Mouse (Mus musculus): Measurements from ENCODE around the gene Rnf185. TPM values are rescaled to one million over a fixed set of nuclear protein-coding genes. Genes with fewer than 3 reads are reported as not detected.

The Rnf185 gene
- polyA plus RNA-seq, 1 experiment from 2014 or later, result 40.6 TPM

- Histone ChIP-seq H3K4me3 (no peak overlapping the region), H3K9ac (no peak overlapping the region), H3K4me2 (no peak overlapping the region), H3K36me3 (ENCODE audit: poor library complexity, severe bottlenecking) (no peaks in the 10 kb centered on the region), H3K4me1 (peaks cover 9% of the 10 kb centered on the region; the same call in 1 of the 2 replicates), H3K27me3 (no peaks in the 10 kb centered on the region), H3K9me3 (replicated peaks) (no peaks in the 10 kb centered on the region), H3K27ac (no peak overlapping the region)
- WGBS, result 74% methylated on average over 5 of the region's 5 CpGs
- ATAC-seq, result no peak
Observed at GRCm38 (mm10) chr11:3389996-3390395, 62.2 kb downstream of the Rnf185 start.

GRCm38 (mm10) chr11:3387482-3388196 lies 64.5 kb downstream of the Rnf185 start:
- ATAC-seq, result no peak
- H3K9ac ChIP-seq, result no peak overlapping the region
- WGBS, result 90% methylated on average over 6 of the region's 6 CpGs
- H3K27ac ChIP-seq, result no peak overlapping the region
- peaks cover 3% of the 10 kb centered on the region; the same call in 1 of the 2 replicates for H3K4me1 ChIP-seq
- peaks cover 7% of the 10 kb centered on the region for H3K36me3 ChIP-seq (ENCODE audit: poor library complexity, severe bottlenecking)
- no peaks in the 10 kb centered on the region for H3K9me3 ChIP-seq (replicated peaks)
- no peaks in the 10 kb centered on the region for H3K27me3 ChIP-seq
- no peak overlapping the region for H3K4me2 ChIP-seq
- H3K4me3 ChIP-seq, result no peak overlapping the region

GRCm38 (mm10) chr11:3386941-3387368 lies 65.2 kb downstream of the Rnf185 start:
- WGBS, result 33% methylated on average over 4 of the region's 4 CpGs
- no peak overlapping the region for H3K9ac ChIP-seq
- ATAC-seq, result peak; percentile 79
- H3K4me1 ChIP-seq, result peaks cover 3% of the 10 kb centered on the region; the same call in 1 of the 2 replicates
- H3K4me2 ChIP-seq, result no peak overlapping the region
- no peak overlapping the region for H3K4me3 ChIP-seq
- no peaks in the 10 kb centered on the region for H3K9me3 ChIP-seq (replicated peaks)
- no peak overlapping the region for H3K27ac ChIP-seq
- no peaks in the 10 kb centered on the region for H3K27me3 ChIP-seq
- peaks cover 7% of the 10 kb centered on the region for H3K36me3 ChIP-seq (ENCODE audit: poor library complexity, severe bottlenecking)

- H3K9me3 ChIP-seq (replicated peaks), result no peaks in the 10 kb centered on the region
- no peak overlapping the region for H3K27ac ChIP-seq
- H3K4me2 ChIP-seq, result no peak overlapping the region
- H3K4me1 ChIP-seq, result peaks cover 3% of the 10 kb centered on the region; the same call in 1 of the 2 replicates
- H3K27me3 ChIP-seq, result no peaks in the 10 kb centered on the region
- no peak for ATAC-seq
- WGBS, result 67% methylated on average over 5 of the region's 5 CpGs
- H3K36me3 ChIP-seq (ENCODE audit: poor library complexity, severe bottlenecking), result peaks cover 9% of the 10 kb centered on the region
- no peak overlapping the region for H3K4me3 ChIP-seq
- no peak overlapping the region for H3K9ac ChIP-seq
Observed at GRCm38 (mm10) chr11:3382602-3383594, 69.3 kb downstream of the Rnf185 start.

GRCm38 (mm10) chr11:3381148-3381814 lies 70.9 kb downstream of the Rnf185 start:
- Histone ChIP-seq H3K4me1 (peaks cover 3% of the 10 kb centered on the region; the same call in 1 of the 2 replicates), H3K4me2 (no peak overlapping the region), H3K9ac (no peak overlapping the region), H3K4me3 (no peak overlapping the region), H3K36me3 (ENCODE audit: poor library complexity, severe bottlenecking) (peaks cover 9% of the 10 kb centered on the region), H3K27ac (no peak overlapping the region), H3K27me3 (no peaks in the 10 kb centered on the region), H3K9me3 (replicated peaks) (no peaks in the 10 kb centered on the region)
- no peak for ATAC-seq
- 96% methylated on average over 6 of the region's 6 CpGs for WGBS

- Histone ChIP-seq H3K27me3 (no peaks in the 10 kb centered on the region), H3K4me1 (peaks cover 9% of the 10 kb centered on the region), H3K4me2 (no peak overlapping the region), H3K9ac (no peak overlapping the region), H3K27ac (no peak overlapping the region), H3K9me3 (replicated peaks) (no peaks in the 10 kb centered on the region), H3K36me3 (ENCODE audit: poor library complexity, severe bottlenecking) (peaks cover 9% of the 10 kb centered on the region), H3K4me3 (no peak overlapping the region)
- no peak for ATAC-seq
- 92% methylated on average over 4 of the region's 4 CpGs for WGBS
Observed at GRCm38 (mm10) chr11:3379427-3379826, 72.7 kb downstream of the Rnf185 start.

GRCm38 (mm10) chr11:3374741-3375140 lies 77.4 kb downstream of the Rnf185 start:
- H3K36me3 ChIP-seq (ENCODE audit: poor library complexity, severe bottlenecking), result no peaks in the 10 kb centered on the region
- 78% methylated on average over 12 of the region's 12 CpGs for WGBS
- H3K4me3 ChIP-seq, result no peak overlapping the region
- H3K9me3 ChIP-seq (replicated peaks), result no peaks in the 10 kb centered on the region
- H3K4me1 ChIP-seq, result peaks cover 42% of the 10 kb centered on the region
- no peak for ATAC-seq
- H3K27me3 ChIP-seq, result no peaks in the 10 kb centered on the region
- peak overlapping the region; percentile 38; the same call in 1 of the 2 replicates for H3K4me2 ChIP-seq
- H3K9ac ChIP-seq, result peak overlapping the region; percentile 47; the same call in 1 of the 2 replicates
- peak overlapping the region; percentile 74 for H3K27ac ChIP-seq

- H3K36me3 ChIP-seq (ENCODE audit: poor library complexity, severe bottlenecking), result no peaks in the 10 kb centered on the region
- ATAC-seq, result no peak
- H3K27ac ChIP-seq, result peak overlapping the region; percentile 74
- H3K9ac ChIP-seq, result peak overlapping the region; percentile 47
- 0 out of 2 replicates have a peak overlapping the region, but pooled peaks have one; percentile 0 for H3K4me3 ChIP-seq
- peaks cover 47% of the 10 kb centered on the region for H3K4me1 ChIP-seq
- no peaks in the 10 kb centered on the region for H3K27me3 ChIP-seq
- H3K9me3 ChIP-seq (replicated peaks), result no peaks in the 10 kb centered on the region
- peak overlapping the region; percentile 38 for H3K4me2 ChIP-seq
- 7% methylated on average over 7 of the region's 7 CpGs for WGBS
Observed at GRCm38 (mm10) chr11:3374293-3374645, 77.9 kb downstream of the Rnf185 start.

- Histone ChIP-seq H3K9me3 (replicated peaks) (no peaks in the 10 kb centered on the region), H3K4me2 (peak overlapping the region; percentile 38), H3K9ac (peak overlapping the region; percentile 47), H3K36me3 (ENCODE audit: poor library complexity, severe bottlenecking) (no peaks in the 10 kb centered on the region), H3K27ac (peak overlapping the region; percentile 74), H3K4me1 (peaks cover 52% of the 10 kb centered on the region), H3K27me3 (no peaks in the 10 kb centered on the region), H3K4me3 (0 out of 2 replicates have a peak overlapping the region, but pooled peaks have one; percentile 0)
- WGBS, result 14% methylated on average over 7 of the region's 7 CpGs
- no peak for ATAC-seq
Observed at GRCm38 (mm10) chr11:3373591-3374292, 78.4 kb downstream of the Rnf185 start.

GRCm38 (mm10) chr11:3371599-3372295 lies 80.4 kb downstream of the Rnf185 start:
- 20% methylated on average over 7 of the region's 7 CpGs for WGBS

More at GRCm38 (mm10) chr11:3371599-3372295, 80.4 kb downstream of the Rnf185 start:
- Histone ChIP-seq H3K4me2 (peak overlapping the region; percentile 82), H3K27me3 (no peaks in the 10 kb centered on the region), H3K4me1 (peaks cover 52% of the 10 kb centered on the region), H3K36me3 (ENCODE audit: poor library complexity, severe bottlenecking) (no peaks in the 10 kb centered on the region), H3K27ac (peak overlapping the region; percentile 89), H3K9me3 (replicated peaks) (no peaks in the 10 kb centered on the region), H3K9ac (peak overlapping the region; percentile 84), H3K4me3 (peak overlapping the region; percentile 64)
- peak; percentile 53 for ATAC-seq
